Mouse (Mus musculus): ENCODE data around the gene Gba2.

The Gba2 gene

GRCm38 (mm10) chr4:43582241-43582640 is 3.6 kb upstream of the Gba2 start:
- no peak for DNase-seq (ENCODE audit: extremely low spot score, low read depth, low spot score)

GRCm38 (mm10) chr4:43581381-43581780 is 2.7 kb upstream of the Gba2 start:
- DNase-seq (ENCODE audit: extremely low spot score, low read depth, low spot score), result no peak

- no peak for DNase-seq (ENCODE audit: extremely low spot score, low read depth, low spot score)
Measured at GRCm38 (mm10) chr4:43580721-43581120, 2.0 kb upstream of the Gba2 start.

GRCm38 (mm10) chr4:43579731-43580130 is 1.1 kb upstream of the Gba2 start:
- DNase-seq (ENCODE audit: extremely low spot score, low read depth, low spot score), result no peak

- no peak for DNase-seq (ENCODE audit: extremely low spot score, low read depth, low spot score)
Measured at GRCm38 (mm10) chr4:43579256-43579655, 583 bp upstream of the Gba2 start.

GRCm38 (mm10) chr4:43577237-43577881 is 1.3 kb downstream of the Gba2 start:
- no peak for DNase-seq (ENCODE audit: extremely low spot score, low read depth, low spot score)

- DNase-seq (ENCODE audit: extremely low spot score, low read depth, low spot score), result no peak
Measured at GRCm38 (mm10) chr4:43575356-43575755, 3.3 kb downstream of the Gba2 start.

- no peak for DNase-seq (ENCODE audit: extremely low spot score, low read depth, low spot score)
Measured at GRCm38 (mm10) chr4:43573561-43573960, 5.1 kb downstream of the Gba2 start.

GRCm38 (mm10) chr4:43571395-43572045 is 7.2 kb downstream of the Gba2 start:
- DNase-seq (ENCODE audit: extremely low spot score, low read depth, low spot score), result no peak

GRCm38 (mm10) chr4:43567140-43567539 is 11.5 kb downstream of the Gba2 start:
- DNase-seq (ENCODE audit: extremely low spot score, low read depth, low spot score), result no peak

GRCm38 (mm10) chr4:43564231-43564630 is 14.4 kb downstream of the Gba2 start:
- no peak for DNase-seq (ENCODE audit: extremely low spot score, low read depth, low spot score)

- no peak for DNase-seq (ENCODE audit: extremely low spot score, low read depth, low spot score)
Measured at GRCm38 (mm10) chr4:43563601-43563875, 15.1 kb downstream of the Gba2 start.

- DNase-seq (ENCODE audit: extremely low spot score, low read depth, low spot score), result no peak
Measured at GRCm38 (mm10) chr4:43562769-43563600, 15.7 kb downstream of the Gba2 start.

GRCm38 (mm10) chr4:43561997-43562768 is 16.5 kb downstream of the Gba2 start, which contains the start of the genes Creb3 and Tln1:
TSS of gene Creb3 (plus strand) at chr4:43562332.
TSS of gene Tln1 (minus strand) at chr4:43562691.
- DNase-seq (ENCODE audit: extremely low spot score, low read depth, low spot score), result peak; percentile 91

GRCm38 (mm10) chr4:43561436-43561996 is 17.2 kb downstream of the Gba2 start:
- no peak for DNase-seq (ENCODE audit: extremely low spot score, low read depth, low spot score)

- no peak for DNase-seq (ENCODE audit: extremely low spot score, low read depth, low spot score)
Measured at GRCm38 (mm10) chr4:43560976-43561375, 17.7 kb downstream of the Gba2 start.

GRCm38 (mm10) chr4:43560243-43560611 is 18.4 kb downstream of the Gba2 start:
- no peak for DNase-seq (ENCODE audit: extremely low spot score, low read depth, low spot score)

- DNase-seq (ENCODE audit: extremely low spot score, low read depth, low spot score), result no peak
Measured at GRCm38 (mm10) chr4:43559519-43560242, 19.0 kb downstream of the Gba2 start.

- DNase-seq (ENCODE audit: extremely low spot score, low read depth, low spot score), result peak; percentile 18
Measured at GRCm38 (mm10) chr4:43558631-43559356, 19.9 kb downstream of the Gba2 start.
